Mouse (Mus musculus) G1E (cell line): ENCODE results near the gene Kndc1. TPM values are rescaled to one million over a fixed set of nuclear protein-coding genes. Genes with fewer than 3 reads are reported as not detected.

Source experiments
- ATAC-seq: 2 replicates; pipeline ENCODE4 v1.8.0; 2016; ENCODE audit warnings: mild to moderate bottlenecking; ENCODE audit not compliant: insufficient number of reproducible peaks, poor library complexity, low FRiP score, severe bottlenecking; ENCODE audit errors: extremely low read depth
- DNase-seq: peaks from one replicate; pipeline ENCODE4 v3.0.0; 2012; ENCODE audit warnings: low spot score
- H3K27me3 ChIP-seq: 2 replicates; pipeline ENCODE4 v1.6.1; 2012; ENCODE audit warnings: mild to moderate bottlenecking, low read length, inconsistent platforms; ENCODE audit not compliant: insufficient read depth
- H3K36me3 ChIP-seq: replicated peaks from 2 replicates; pipeline ENCODE3; 2012; ENCODE audit warnings: mild to moderate bottlenecking, inconsistent platforms
- H3K4me1 ChIP-seq: 2 replicates; pipeline ENCODE4 v1.6.1; 2012; ENCODE audit warnings: low read depth, low read length, inconsistent platforms, mixed read lengths; ENCODE audit not compliant: insufficient read depth
- H3K4me3 ChIP-seq: 2 replicates; pipeline ENCODE4 v1.5.1; 2012; ENCODE audit warnings: low read depth, mild to moderate bottlenecking, inconsistent platforms, low read length, moderate library complexity, mixed read lengths
- H3K9me3 ChIP-seq: replicated peaks from 2 replicates; pipeline ENCODE4 v1.6.1; 2012; ENCODE audit warnings: inconsistent platforms
- CTCF ChIP-seq: IDR thresholded peaks from 2 replicates; pipeline ENCODE4 v1.5.1; 2012; ENCODE audit warnings: low read depth, low read length, inconsistent platforms, mixed read lengths
- GATA1 ChIP-seq: IDR thresholded peaks from 2 replicates; pipeline ENCODE4 v1.6.1; 2012; ENCODE audit warnings: borderline replicate concordance, low read length, inconsistent platforms, mixed read lengths
- GATA2 ChIP-seq: IDR thresholded peaks from 2 replicates; pipeline ENCODE4 v1.6.1; 2012; ENCODE audit warnings: low read depth, low read length, inconsistent platforms, borderline replicate concordance
- POLR2AphosphoS5 ChIP-seq: IDR thresholded peaks from 2 replicates; pipeline ENCODE4 v1.6.1; 2012; ENCODE audit warnings: low read depth, low read length, inconsistent platforms; ENCODE audit not compliant: insufficient replicate concordance
- TAL1 ChIP-seq: conservative IDR thresholded peaks from 2 replicates; pipeline ENCODE4 v1.6.1; 2012; ENCODE audit warnings: low read depth, low read length, inconsistent platforms, mixed read lengths
- polyA plus RNA-seq: library from polyadenylated mRNA; stranded (reverse); fragments of >175 nt; gene quantifications from 2 replicates; pipeline ENCODE4 v1.2.3, GENCODE M21; 2012
- total RNA-seq, 2 experiments: library from RNA; stranded (forward) in 1 of 2; stranded (reverse) in 1 of 2; fragments of 200-1000 nt in 1 of 2; fragments of >200 nt in 1 of 2; fragmentation: Nextera tagmentation in 1 of 2; gene quantifications; 2 replicates each; pipeline ENCODE4 v1.2.3; 2014 to 2017

The Kndc1 gene
- total and polyA plus RNA-seq, 3 experiments = 0.38 TPM; not detected in 2

DNA sequence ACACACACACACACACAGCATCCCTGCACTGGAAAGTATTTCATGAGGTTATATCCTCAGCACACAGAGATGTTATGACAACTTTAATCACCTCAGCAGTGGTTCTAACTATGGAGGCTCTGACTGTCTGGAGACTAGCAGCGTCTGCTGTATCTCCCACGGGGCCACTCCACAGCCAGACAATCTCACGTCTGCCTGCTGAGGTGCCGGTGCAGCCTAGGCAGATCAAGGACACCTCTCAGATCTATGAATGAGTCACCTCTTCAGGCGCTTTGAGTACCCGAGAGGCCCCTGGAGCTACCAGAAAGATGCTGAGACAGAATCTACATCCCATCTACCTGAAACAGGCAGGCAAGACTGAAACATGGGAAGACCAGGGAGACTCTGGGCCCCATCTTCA, 15.9 kb upstream of the Kndc1 start:
- DNase-seq (no peak), ATAC-seq (no peak)
- TF ChIP-seq TAL1 (no peak), POLR2AphosphoS5 (no peak), GATA1 (no peak), CTCF (no peak), GATA2 (no peak)

DNA sequence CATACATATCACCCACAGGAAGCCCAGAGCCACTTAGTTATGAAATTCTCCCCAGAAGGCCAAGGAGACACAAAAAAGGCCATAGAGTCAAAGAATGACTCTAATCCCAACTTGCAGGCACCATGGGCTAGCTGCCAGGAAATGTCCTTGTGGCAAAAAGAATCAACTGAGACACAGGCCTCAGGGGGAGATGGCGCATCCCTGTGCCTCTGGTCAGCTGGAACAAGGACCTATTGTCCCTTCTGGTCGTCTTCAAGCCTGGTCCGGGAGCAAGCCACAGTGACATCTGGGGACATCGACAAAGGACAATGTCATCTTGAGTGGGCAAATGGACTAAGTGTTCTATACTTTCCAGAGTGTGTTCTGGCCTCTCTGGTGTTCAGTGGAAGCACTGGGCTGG, 11.0 kb upstream of the Kndc1 start:
- Histone ChIP-seq H3K36me3 (no peaks in the 10 kb centered on the region), H3K27me3 (no peaks in the 10 kb centered on the region), H3K9me3 (peaks cover 18% of the 10 kb centered on the region), H3K4me3 (no peak overlapping the region), H3K4me1 (no peaks in the 10 kb centered on the region)
- TF ChIP-seq POLR2AphosphoS5 (no peak), CTCF (no peak), GATA2 (no peak)
- DNase-seq = no peak
- no peak for ATAC-seq

More for the DNA sequence above, 15.9 kb upstream of the Kndc1 start:
- peaks cover 45% of the 10 kb centered on the region for H3K9me3 ChIP-seq
- 0 out of 2 replicates have a peak, but pooled peaks cover 4% of the 10 kb centered on the region for H3K27me3 ChIP-seq
- no peaks in the 10 kb centered on the region for H3K4me1 ChIP-seq
- no peaks in the 10 kb centered on the region for H3K36me3 ChIP-seq
- no peak overlapping the region for H3K4me3 ChIP-seq

DNA sequence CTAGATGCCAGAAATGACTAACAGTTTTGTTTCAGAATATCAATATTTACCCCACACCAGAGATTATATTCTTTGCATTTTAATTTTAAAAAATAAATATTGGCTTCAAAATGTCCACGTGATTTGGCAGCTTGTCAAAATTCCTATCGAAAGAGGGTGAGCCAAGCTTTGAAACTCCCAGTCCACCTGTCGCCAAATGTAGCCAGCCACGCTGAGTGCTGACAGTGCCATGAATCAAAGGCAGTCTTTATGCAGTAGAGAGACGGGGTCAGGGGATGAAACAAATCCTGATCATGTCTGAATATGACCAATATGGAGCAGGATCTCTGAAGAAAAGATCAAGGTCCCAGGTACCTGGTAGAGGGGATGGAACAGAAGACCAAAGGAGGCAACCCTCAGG, 2.7 kb upstream of the Kndc1 start:
- TF ChIP-seq POLR2AphosphoS5 = no peak
- no peak for TF ChIP-seq CTCF
- no peak for TF ChIP-seq GATA2
- no peak for TF ChIP-seq GATA1
- no peak for TF ChIP-seq TAL1
- H3K36me3 ChIP-seq = no peaks in the 10 kb centered on the region
- H3K9me3 ChIP-seq = peaks cover 27% of the 10 kb centered on the region
- H3K4me1 ChIP-seq = no peaks in the 10 kb centered on the region
- H3K4me3 ChIP-seq = no peak overlapping the region
- DNase-seq (no peak), ATAC-seq (no peak)
- peaks cover 5% of the 10 kb centered on the region; the same call in 1 of the 2 replicates for H3K27me3 ChIP-seq

DNA sequence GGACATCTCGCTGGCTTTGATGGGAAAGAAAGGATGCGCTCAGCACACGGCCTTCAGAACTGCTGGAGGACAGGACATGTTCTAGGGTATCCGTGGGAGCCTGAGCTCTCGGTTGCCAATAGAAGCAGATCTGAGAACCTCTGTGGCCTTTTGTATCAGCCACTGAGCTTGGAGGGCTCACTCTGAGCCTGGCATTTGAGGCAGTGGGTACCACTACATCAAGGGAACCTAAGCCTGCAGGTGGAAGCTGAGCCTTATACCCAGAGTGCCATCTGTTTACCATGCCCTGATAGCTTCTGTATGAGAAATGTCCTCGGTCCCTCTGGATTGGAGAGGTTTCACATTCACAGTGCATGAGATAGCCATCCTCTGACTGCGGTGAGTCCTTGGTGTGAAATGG, 1.8 kb downstream of the Kndc1 start:
- Histone ChIP-seq H3K4me3 (no peak overlapping the region), H3K9me3 (peaks cover 35% of the 10 kb centered on the region), H3K4me1 (no peaks in the 10 kb centered on the region), H3K27me3 (peaks cover 7% of the 10 kb centered on the region; the same call in 1 of the 2 replicates), H3K36me3 (no peaks in the 10 kb centered on the region)
- no peak for ATAC-seq
- TF ChIP-seq CTCF = no peak
- TF ChIP-seq TAL1 = no peak
- no peak for TF ChIP-seq GATA2
- TF ChIP-seq GATA1 = no peak
- TF ChIP-seq POLR2AphosphoS5 = no peak
- no peak for DNase-seq

DNA sequence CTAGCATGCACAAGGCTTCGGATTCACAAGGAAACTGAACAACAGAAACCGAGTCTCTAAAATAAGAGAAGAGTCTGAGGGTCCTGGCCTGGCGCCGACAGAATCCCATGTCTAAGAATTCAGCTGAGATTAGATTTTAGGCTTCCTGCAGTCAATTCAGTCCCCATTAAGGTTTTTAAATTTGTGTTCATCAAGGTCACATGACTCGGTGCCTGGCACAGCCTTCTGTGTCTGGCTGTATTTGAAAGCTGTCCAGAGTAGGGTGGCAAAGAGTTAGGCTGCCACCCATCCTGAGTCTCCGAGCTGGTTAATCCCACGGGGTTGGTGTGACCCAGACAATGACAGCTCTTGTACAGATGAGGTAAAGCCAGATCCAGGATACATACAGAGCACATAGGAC, 2.3 kb downstream of the Kndc1 start:
- TF ChIP-seq GATA1 = no peak
- TF ChIP-seq GATA2 = no peak
- no peak for TF ChIP-seq POLR2AphosphoS5
- no peak for TF ChIP-seq TAL1
- TF ChIP-seq CTCF = no peak
- no peaks in the 10 kb centered on the region for H3K4me1 ChIP-seq
- DNase-seq (no peak), ATAC-seq (no peak)
- no peaks in the 10 kb centered on the region for H3K36me3 ChIP-seq
- H3K9me3 ChIP-seq = peaks cover 35% of the 10 kb centered on the region
- peaks cover 7% of the 10 kb centered on the region; the same call in 1 of the 2 replicates for H3K27me3 ChIP-seq
- no peak overlapping the region for H3K4me3 ChIP-seq

DNA sequence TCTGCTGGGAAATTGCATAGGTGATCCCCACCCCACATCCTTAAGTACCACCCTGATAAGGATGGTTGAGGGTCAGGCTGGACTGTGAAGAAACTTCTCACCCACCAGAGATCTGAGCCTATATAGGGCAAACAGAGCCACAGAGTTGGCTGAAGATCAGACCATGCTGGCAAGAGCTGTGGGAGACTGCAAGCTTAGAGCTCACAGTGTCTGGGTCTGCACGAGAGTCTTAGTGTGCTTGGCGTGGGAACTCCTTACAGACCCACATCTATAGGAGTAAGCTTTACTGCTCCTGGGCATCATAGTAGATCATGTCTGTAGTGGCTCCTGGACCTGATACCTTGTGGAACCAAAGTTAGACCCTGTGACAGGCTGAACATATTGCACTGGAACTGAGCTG, 4.1 kb downstream of the Kndc1 start:
- H3K9me3 ChIP-seq = peaks cover 28% of the 10 kb centered on the region
- H3K36me3 ChIP-seq = no peaks in the 10 kb centered on the region
- H3K4me3 ChIP-seq = no peak overlapping the region
- no peak for ATAC-seq
- no peak for TF ChIP-seq GATA1
- no peak for TF ChIP-seq TAL1
- no peak for TF ChIP-seq GATA2
- peaks cover 5% of the 10 kb centered on the region; the same call in 1 of the 2 replicates for H3K27me3 ChIP-seq
- H3K4me1 ChIP-seq = no peaks in the 10 kb centered on the region
- no peak for DNase-seq

DNA sequence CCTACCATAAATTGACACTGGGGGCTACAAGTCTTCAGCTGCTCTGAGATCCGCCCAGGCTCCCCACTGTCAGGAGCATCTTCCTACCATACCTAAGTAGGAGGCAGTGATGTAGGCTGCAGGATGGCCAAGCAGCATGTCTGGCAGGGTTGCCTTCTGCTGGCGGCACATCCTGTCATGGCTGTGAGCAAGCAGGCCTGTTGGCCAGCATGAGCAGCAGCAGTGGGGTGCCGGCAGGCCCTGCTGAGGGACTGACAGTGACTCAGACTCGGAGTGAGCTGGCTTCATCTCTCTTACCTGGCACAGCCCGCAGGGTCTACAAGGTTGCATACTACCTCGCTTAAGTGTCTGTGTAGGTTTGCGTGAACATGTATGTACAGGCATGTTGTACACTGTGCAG, 5.0 kb downstream of the Kndc1 start:
- Histone ChIP-seq H3K36me3 (no peaks in the 10 kb centered on the region), H3K4me1 (no peaks in the 10 kb centered on the region), H3K9me3 (peaks cover 21% of the 10 kb centered on the region), H3K27me3 (peaks cover 4% of the 10 kb centered on the region; the same call in 1 of the 2 replicates), H3K4me3 (no peak overlapping the region)
- no peak for DNase-seq
- no peak for ATAC-seq
- TF ChIP-seq GATA2 = no peak
- no peak for TF ChIP-seq POLR2AphosphoS5
- no peak for TF ChIP-seq CTCF
- TF ChIP-seq GATA1 = no peak
- no peak for TF ChIP-seq TAL1
